Mouse (Mus musculus) MEL (cell line): ENCODE results near the gene Jmjd1c. TPM values are rescaled to one million over a fixed set of nuclear protein-coding genes. Genes with fewer than 3 reads are reported as not detected.

ENCODE experiments used
- DNase-seq: peaks from one replicate; pipeline ENCODE4 v3.0.0; 2011; ENCODE audit warnings: low read depth, low spot score
- H3K27ac ChIP-seq: 2 replicates; pipeline ENCODE4 v1.5.1; 2012; ENCODE audit warnings: low read depth, mild to moderate bottlenecking, control low read depth, low read length, moderate library complexity; ENCODE audit not compliant: control insufficient read depth
- H3K27me3 ChIP-seq, 2 experiments: fragments of 150-350 bp in 1 of 2; sonication (generic) in 1 of 2; 2 replicates each; pipeline ENCODE4 v1.6.1; 2012; ENCODE audit warnings: low read length in 2 of 2, mild to moderate bottlenecking in 2 of 2, improper control_type of control experiment in 1 of 2, moderate library complexity in 1 of 2; ENCODE audit not compliant: insufficient read depth in 2 of 2, control insufficient read depth in 1 of 2
- H3K36me3 ChIP-seq, 2 experiments: 2 replicates each; pipeline ENCODE4 v1.6.1; 2012 to 2014; ENCODE audit warnings: low read length in 2 of 2, improper control_type of control experiment in 1 of 2, inconsistent platforms in 1 of 2, mild to moderate bottlenecking in 1 of 2; ENCODE audit not compliant: insufficient read depth in 2 of 2, control insufficient read depth in 1 of 2
- H3K4me1 ChIP-seq, 2 experiments: fragments of 150-350 bp in 1 of 2; sonication (generic) in 1 of 2; 2 replicates each; pipeline ENCODE4 v1.6.1; 2012; ENCODE audit warnings: low read length in 2 of 2, improper control_type of control experiment in 1 of 2, mild to moderate bottlenecking in 1 of 2; ENCODE audit not compliant: insufficient read depth in 2 of 2, control insufficient read depth in 1 of 2
- H3K4me3 ChIP-seq, 2 experiments: fragments of 150-350 bp in 1 of 2; sonication (generic) in 1 of 2; 2 replicates each; pipeline ENCODE4 v1.5.1; 2012; ENCODE audit warnings: low read depth in 2 of 2, low read length in 2 of 2, mild to moderate bottlenecking in 2 of 2, moderate library complexity in 2 of 2, control low read depth in 1 of 2, improper control_type of control experiment in 1 of 2; ENCODE audit not compliant: control insufficient read depth in 1 of 2, insufficient read depth in 1 of 2
- H3K79me2 ChIP-seq: 2 replicates; pipeline ENCODE4 v1.6.1; 2012; ENCODE audit warnings: mild to moderate bottlenecking, low read length, moderate library complexity; ENCODE audit not compliant: control insufficient read depth, poor library complexity, insufficient read depth
- H3K9ac ChIP-seq: 2 replicates; pipeline ENCODE4 v1.6.1; 2012; ENCODE audit warnings: low read depth, mild to moderate bottlenecking, control low read depth, low read length, moderate library complexity; ENCODE audit not compliant: control insufficient read depth, poor library complexity, severe bottlenecking
- H3K9me3 ChIP-seq: fragments of 150-350 bp; sonication (generic); replicated peaks from 2 replicates; pipeline ENCODE4 v1.6.1; 2012; ENCODE audit warnings: mild to moderate bottlenecking, low read length, improper control_type of control experiment, moderate library complexity; ENCODE audit not compliant: insufficient read depth
- CHD1 ChIP-seq: IDR thresholded peaks from 2 replicates; pipeline ENCODE4 v1.6.1; 2012; ENCODE audit warnings: low read depth, mild to moderate bottlenecking, inconsistent platforms, low read length, improper control_type of control experiment
- GABPA ChIP-seq: IDR thresholded peaks from 2 replicates; pipeline ENCODE4 v1.6.1; 2012; ENCODE audit warnings: low read depth, mild to moderate bottlenecking, inconsistent platforms, low read length, improper control_type of control experiment, moderate library complexity
- KAT2A ChIP-seq: conservative IDR thresholded peaks from 2 replicates; pipeline ENCODE4 v1.6.1; 2012; ENCODE audit warnings: low read depth, low read length, improper control_type of control experiment, inconsistent platforms
- MAFK ChIP-seq: IDR thresholded peaks from 2 replicates; pipeline ENCODE4 v1.6.1; 2011; ENCODE audit warnings: low read depth, mild to moderate bottlenecking, low read length, improper control_type of control experiment, borderline replicate concordance
- MAZ ChIP-seq: IDR thresholded peaks from 2 replicates; pipeline ENCODE4 v1.6.1; 2012; ENCODE audit warnings: low read depth, mild to moderate bottlenecking, inconsistent platforms, low read length, improper control_type of control experiment
- MXI1 ChIP-seq: IDR thresholded peaks from 2 replicates; pipeline ENCODE4 v1.6.1; 2011; ENCODE audit warnings: mild to moderate bottlenecking, low read depth, low read length, improper control_type of control experiment
- NELFE ChIP-seq: IDR thresholded peaks from 2 replicates; pipeline ENCODE4 v1.6.1; 2011; ENCODE audit warnings: low read depth, low read length, improper control_type of control experiment
- NRF1 ChIP-seq: IDR thresholded peaks from 2 replicates; pipeline ENCODE4 v1.6.1; 2014; ENCODE audit warnings: low read depth, mild to moderate bottlenecking, inconsistent platforms, low read length, improper control_type of control experiment, moderate library complexity; ENCODE audit not compliant: poor library complexity, insufficient read depth, severe bottlenecking
- POLR2A ChIP-seq, 2 experiments: IDR thresholded peaks; 2 replicates each; pipeline ENCODE4 v1.6.1; 2011 to 2012; ENCODE audit warnings: low read length in 2 of 2, mild to moderate bottlenecking in 2 of 2, control low read depth in 1 of 2, improper control_type of control experiment in 1 of 2, low read depth in 1 of 2, moderate library complexity in 1 of 2; ENCODE audit not compliant: control insufficient read depth in 1 of 2, insufficient read depth in 1 of 2, poor library complexity in 1 of 2
- SIN3A ChIP-seq: IDR thresholded peaks from 2 replicates; pipeline ENCODE4 v1.6.1; 2012; ENCODE audit warnings: low read length, improper control_type of control experiment, inconsistent platforms
- SMC3 ChIP-seq: IDR thresholded peaks from 2 replicates; pipeline ENCODE4 v1.6.1; 2011; ENCODE audit warnings: low read depth, low read length, improper control_type of control experiment
- USF1 ChIP-seq: IDR thresholded peaks from 2 replicates; pipeline ENCODE4 v1.6.1; 2014; ENCODE audit warnings: low read depth, mild to moderate bottlenecking, inconsistent platforms, low read length, improper control_type of control experiment, moderate library complexity
- USF2 ChIP-seq, 2 experiments: IDR thresholded peaks; 2 replicates each; pipeline ENCODE4 v1.6.1; 2011 to 2012; ENCODE audit warnings: improper control_type of control experiment in 2 of 2, low read length in 2 of 2, borderline replicate concordance in 1 of 2, inconsistent platforms in 1 of 2, low read depth in 1 of 2, mild to moderate bottlenecking in 1 of 2; ENCODE audit not compliant: insufficient read depth in 1 of 2
- polyA plus RNA-seq, 2 experiments: library from polyadenylated mRNA; stranded (reverse) in 1 of 2; unstranded in 1 of 2; fragments of >175 nt in 1 of 2; fragments of >200 nt in 1 of 2; gene quantifications; 2 replicates each; pipeline versions ENCODE4 v1.2.1 to v1.2.4; 2012; ENCODE audit warnings: low replicate concordance in 2 of 2, low read depth in 1 of 2; ENCODE audit not compliant: insufficient read length in 2 of 2, insufficient read depth in 1 of 2, missing spikeins in 1 of 2
- total RNA-seq: library from RNA; depleted of rRNA; stranded (reverse); fragments of 300-350 nt; gene quantifications from 2 replicates; pipeline ENCODE4 v1.2.3, GENCODE M21; 2012

Jmjd1c gene
- total and polyA plus RNA-seq, 3 experiments: 10.6 to 62.3 (median 15.2) TPM

- H3K4me3 ChIP-seq: no peak overlapping the region
- TF ChIP-seq MAFK: no peak
- H3K9ac ChIP-seq: no peak overlapping the region
- H3K27ac ChIP-seq: no peak overlapping the region
- no peaks in the 10 kb centered on the region for H3K36me3 ChIP-seq
- H3K79me2 ChIP-seq: no peaks in the 10 kb centered on the region
- H3K9me3 ChIP-seq: no peaks in the 10 kb centered on the region
- DNase-seq: no peak
- H3K4me1 ChIP-seq: no peaks in the 10 kb centered on the region
- no peaks in the 10 kb centered on the region for H3K27me3 ChIP-seq
Measured at GRCm38 (mm10) chr10:67057696-67058095, 38.2 kb upstream of the Jmjd1c start.

- Histone ChIP-seq H3K79me2 (no peaks in the 10 kb centered on the region), H3K4me1 (no peaks in the 10 kb centered on the region), H3K4me3 (no peak overlapping the region), H3K27me3 (no peaks in the 10 kb centered on the region), H3K27ac (no peak overlapping the region), H3K36me3 (no peaks in the 10 kb centered on the region), H3K9me3 (no peaks in the 10 kb centered on the region), H3K9ac (no peak overlapping the region)
- no peak for DNase-seq
- TF ChIP-seq POLR2A (IDR thresholded peaks at IDR 0.05; ENCODE audit: control insufficient read depth in 1 of 2, insufficient read depth in 1 of 2, low read depth in 1 of 2, low read length in 2 of 2, poor library complexity in 1 of 2) (no peak), SMC3 (no peak), CHD1 (no peak), NRF1 (no peak), NELFE (no peak), MAFK (no peak), USF2 (IDR thresholded peaks at IDR 0.05; ENCODE audit: borderline replicate concordance in 1 of 2, insufficient read depth in 1 of 2, low read depth in 1 of 2, low read length in 2 of 2) (no peak), KAT2A (no peak), MXI1 (no peak), SIN3A (no peak), MAZ (no peak)
Measured at GRCm38 (mm10) chr10:67058297-67058696, 37.6 kb upstream of the Jmjd1c start.

DNA sequence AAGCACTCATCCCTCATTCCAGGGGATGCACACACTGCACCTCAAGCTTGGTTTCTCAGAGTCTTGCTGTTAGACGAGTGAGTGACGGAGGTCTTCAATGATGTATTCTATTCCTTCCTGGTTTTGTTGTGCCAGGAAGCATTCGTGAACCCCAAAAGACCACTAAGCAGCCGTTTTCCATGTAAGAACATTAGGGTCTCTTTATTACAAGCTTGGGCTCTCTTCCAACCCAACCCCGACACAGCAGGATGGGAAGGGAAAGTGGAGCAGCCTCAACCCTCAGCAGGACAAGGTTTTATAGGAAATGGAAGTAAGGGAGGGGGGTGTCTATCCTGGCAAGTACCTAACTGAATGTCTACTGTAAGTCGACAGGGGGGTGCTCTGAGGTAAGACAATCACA, 37.2 kb upstream of the Jmjd1c start:
- Histone ChIP-seq H3K4me3 (no peak overlapping the region), H3K9ac (no peak overlapping the region), H3K36me3 (no peaks in the 10 kb centered on the region), H3K9me3 (no peaks in the 10 kb centered on the region), H3K27me3 (no peaks in the 10 kb centered on the region), H3K4me1 (no peaks in the 10 kb centered on the region), H3K79me2 (no peaks in the 10 kb centered on the region), H3K27ac (no peak overlapping the region)
- DNase-seq: no peak
- TF ChIP-seq MXI1 (no peak), USF1 (no peak), GABPA (no peak)
